Mouse (Mus musculus) liver, embryonic 13.5 days (tissue): Measurements from ENCODE around the gene Olfr434. TPM values are rescaled to one million over a fixed set of nuclear protein-coding genes. Genes with fewer than 3 reads are reported as not detected.

ENCODE experiments used
- ATAC-seq: fragments of 200-750 bp; cut with Nextera tagmentation; 2 replicates; pipeline ENCODE4 v1.8.0; 2017; ENCODE audit warnings: low read depth, mild to moderate bottlenecking, moderate number of reproducible peaks, moderate library complexity
- DNase-seq: peaks from one replicate; pipeline ENCODE4 v3.0.0; 2022
- H3K27ac ChIP-seq: fragments of 300-500 bp; sonication (generic); 2 replicates; pipeline ENCODE4 v1.5.1; 2015; ENCODE audit warnings: moderate library complexity, mild to moderate bottlenecking, inconsistent platforms
- H3K27me3 ChIP-seq: fragments of 300-500 bp; sonication (generic); 2 replicates; pipeline ENCODE4 v1.6.1; 2015; ENCODE audit warnings: mild to moderate bottlenecking, inconsistent platforms
- H3K36me3 ChIP-seq: fragments of 300-500 bp; sonication (generic); 2 replicates; pipeline ENCODE4 v1.6.1; 2015; ENCODE audit warnings: mild to moderate bottlenecking, inconsistent platforms
- H3K4me1 ChIP-seq: fragments of 300-500 bp; sonication (generic); replicated peaks from 2 replicates; pipeline ENCODE4 v1.6.1; 2015; ENCODE audit warnings: inconsistent platforms
- H3K4me2 ChIP-seq: fragments of 300-500 bp; sonication (generic); 2 replicates; pipeline ENCODE4 v1.6.1; 2015; ENCODE audit warnings: inconsistent platforms, mild to moderate bottlenecking, moderate library complexity
- H3K4me3 ChIP-seq: fragments of 300-500 bp; sonication (generic); replicated peaks from 2 replicates; pipeline ENCODE4 v1.5.1; 2015; ENCODE audit warnings: mild to moderate bottlenecking, inconsistent platforms
- H3K9ac ChIP-seq: fragments of 300-500 bp; sonication (generic); 2 replicates; pipeline ENCODE4 v1.6.1; 2015; ENCODE audit warnings: mild to moderate bottlenecking, inconsistent platforms
- H3K9me3 ChIP-seq: fragments of 300-500 bp; sonication (generic); replicated peaks from 2 replicates; pipeline ENCODE4 v1.6.1; 2016; ENCODE audit warnings: inconsistent platforms
- WGBS: fragments of 180-500 bp; shearing (Covaris S2); methylation state at CpG from one replicate; pipeline ENCODE4 v1.1.7; 2015; ENCODE audit not compliant: insufficient replicate concordance; 5-methylcytosine and 5-hydroxymethylcytosine counted together
- polyA plus RNA-seq: library from polyadenylated mRNA; unstranded; fragments of >200 nt; fragmentation: Nextera tagmentation; extraction: Ambion mirVana; gene quantifications from 2 replicates; pipeline ENCODE4 v1.2.1, GENCODE M21; 2015

The Olfr434 gene
- polyA plus RNA-seq, 1 experiment from 2014 or later: not detected

- H3K4me1 ChIP-seq: no peaks in the 10 kb centered on the region
- no peaks in the 10 kb centered on the region for H3K9me3 ChIP-seq
- ATAC-seq (no peak), DNase-seq (no peak)
- H3K4me2 ChIP-seq: no peak overlapping the region
- 46% methylated on average over 3 of the region's 3 CpGs for WGBS
- H3K27me3 ChIP-seq: no peaks in the 10 kb centered on the region
- no peaks in the 10 kb centered on the region for H3K36me3 ChIP-seq
- H3K27ac ChIP-seq: no peak overlapping the region
- no peak overlapping the region for H3K4me3 ChIP-seq
- no peak overlapping the region for H3K9ac ChIP-seq
These were observed 34.6 kb downstream of the Olfr434 start for GRCm38 (mm10) chr6:43247396-43247795.

- Histone ChIP-seq H3K36me3 (no peaks in the 10 kb centered on the region), H3K4me1 (no peaks in the 10 kb centered on the region), H3K4me3 (no peak overlapping the region), H3K9ac (no peak overlapping the region), H3K27me3 (no peaks in the 10 kb centered on the region), H3K9me3 (no peaks in the 10 kb centered on the region), H3K27ac (no peak overlapping the region), H3K4me2 (no peak overlapping the region)
- 13% methylated on average over 1 of the region's 1 CpGs for WGBS
- ATAC-seq: no peak
- no peak for DNase-seq
These were observed 40.2 kb downstream of the Olfr434 start for GRCm38 (mm10) chr6:43252994-43253393.

- H3K9me3 ChIP-seq: no peaks in the 10 kb centered on the region
- ATAC-seq (no peak), DNase-seq (no peak)
- no peak overlapping the region for H3K9ac ChIP-seq
- 55% methylated on average over 7 of the region's 7 CpGs for WGBS
- no peaks in the 10 kb centered on the region for H3K27me3 ChIP-seq
- no peaks in the 10 kb centered on the region for H3K4me1 ChIP-seq
- no peak overlapping the region for H3K4me3 ChIP-seq
- H3K27ac ChIP-seq: no peak overlapping the region
- no peak overlapping the region for H3K4me2 ChIP-seq
- H3K36me3 ChIP-seq: no peaks in the 10 kb centered on the region
These were observed 41.5 kb downstream of the Olfr434 start for GRCm38 (mm10) chr6:43254193-43254926.

GRCm38 (mm10) chr6:43260756-43261155, 47.9 kb downstream of the Olfr434 start:
- Histone ChIP-seq H3K36me3 (no peaks in the 10 kb centered on the region), H3K4me2 (no peak overlapping the region), H3K9ac (no peak overlapping the region), H3K9me3 (no peaks in the 10 kb centered on the region), H3K4me1 (no peaks in the 10 kb centered on the region), H3K27ac (no peak overlapping the region), H3K4me3 (no peak overlapping the region), H3K27me3 (peaks cover 13% of the 10 kb centered on the region)
- 45% methylated on average over 2 of the region's 2 CpGs for WGBS
- no peak for ATAC-seq
- DNase-seq: no peak

- Histone ChIP-seq H3K36me3 (no peaks in the 10 kb centered on the region), H3K9ac (peak within 1 kb of the TSS; percentile 58), H3K4me1 (peaks cover 7% of the 10 kb centered on the region), H3K27me3 (peaks cover 28% of the 10 kb centered on the region), H3K9me3 (no peaks in the 10 kb centered on the region), H3K4me3 (peak within 1 kb of the TSS; percentile 59), H3K4me2 (peak within 1 kb of the TSS; percentile 63), H3K27ac (no peak within 1 kb of the TSS)
- WGBS: 2% methylated on average over 33 of the region's 48 CpGs
- peak; percentile 7 for DNase-seq
- peak; percentile 72 for ATAC-seq
These were observed 52.7 kb downstream of the Olfr434 start, which contains the start of gene Arhgef5 for GRCm38 (mm10) chr6:43265363-43266041. TSS of gene Arhgef5 (plus strand) at chr6:43265582.

- H3K4me3 ChIP-seq: peak overlapping the region; percentile 59
- DNase-seq: no peak
- H3K4me1 ChIP-seq: peaks cover 7% of the 10 kb centered on the region
- peak overlapping the region; percentile 63 for H3K4me2 ChIP-seq
- H3K27ac ChIP-seq: no peak overlapping the region
- peak overlapping the region; percentile 58; the same call in 1 of the 2 replicates for H3K9ac ChIP-seq
- peaks cover 28% of the 10 kb centered on the region for H3K27me3 ChIP-seq
- ATAC-seq: peak; percentile 68
- 1% methylated on average over 8 of the region's 8 CpGs for WGBS
- no peaks in the 10 kb centered on the region for H3K36me3 ChIP-seq
- H3K9me3 ChIP-seq: no peaks in the 10 kb centered on the region
These were observed 53.5 kb downstream of the Olfr434 start for GRCm38 (mm10) chr6:43266356-43266755.

Other genes starting within 250 kb of the Olfr434 start
- gene Olfr441, start 106.7 kb upstream of the Olfr434 start, polyA plus RNA-seq: not detected in 2 replicates
- not detected in 2 replicates for gene Olfr237-ps1, start 66.5 kb upstream of the Olfr434 start, polyA plus RNA-seq
- gene Olfr437, start 49.7 kb upstream of the Olfr434 start, polyA plus RNA-seq: not detected in 2 replicates
- gene Olfr13, start 40.9 kb upstream of the Olfr434 start, polyA plus RNA-seq: not detected in 2 replicates
- not detected in 2 replicates for gene Olfr435, start 15.9 kb upstream of the Olfr434 start, polyA plus RNA-seq
- not detected in 2 replicates for gene Olfr47, start 18.5 kb downstream of the Olfr434 start, polyA plus RNA-seq
- gene Arhgef5, start 52.6 kb downstream of the Olfr434 start, polyA plus RNA-seq: 1.2 and 1.4 TPM in 2 replicates
- gene Nobox, start 96.5 kb downstream of the Olfr434 start, polyA plus RNA-seq: not detected in 2 replicates